Mouse (Mus musculus) kidney, adult 18-20 months (tissue): ENCODE data around the gene Arsg.
A peak's percentile ranks its signal among the peaks of the same experiment; 100 is the strongest.
"Not testable (repeated sequence)": the region's sequence is repeated elsewhere in the genome, so short reads cannot be mapped to it uniquely, and the experiment has no call there.

Experiments
- DNase-seq: peaks from one replicate; pipeline ENCODE4 v3.0.0; 2021

Gene Arsg

DNA sequence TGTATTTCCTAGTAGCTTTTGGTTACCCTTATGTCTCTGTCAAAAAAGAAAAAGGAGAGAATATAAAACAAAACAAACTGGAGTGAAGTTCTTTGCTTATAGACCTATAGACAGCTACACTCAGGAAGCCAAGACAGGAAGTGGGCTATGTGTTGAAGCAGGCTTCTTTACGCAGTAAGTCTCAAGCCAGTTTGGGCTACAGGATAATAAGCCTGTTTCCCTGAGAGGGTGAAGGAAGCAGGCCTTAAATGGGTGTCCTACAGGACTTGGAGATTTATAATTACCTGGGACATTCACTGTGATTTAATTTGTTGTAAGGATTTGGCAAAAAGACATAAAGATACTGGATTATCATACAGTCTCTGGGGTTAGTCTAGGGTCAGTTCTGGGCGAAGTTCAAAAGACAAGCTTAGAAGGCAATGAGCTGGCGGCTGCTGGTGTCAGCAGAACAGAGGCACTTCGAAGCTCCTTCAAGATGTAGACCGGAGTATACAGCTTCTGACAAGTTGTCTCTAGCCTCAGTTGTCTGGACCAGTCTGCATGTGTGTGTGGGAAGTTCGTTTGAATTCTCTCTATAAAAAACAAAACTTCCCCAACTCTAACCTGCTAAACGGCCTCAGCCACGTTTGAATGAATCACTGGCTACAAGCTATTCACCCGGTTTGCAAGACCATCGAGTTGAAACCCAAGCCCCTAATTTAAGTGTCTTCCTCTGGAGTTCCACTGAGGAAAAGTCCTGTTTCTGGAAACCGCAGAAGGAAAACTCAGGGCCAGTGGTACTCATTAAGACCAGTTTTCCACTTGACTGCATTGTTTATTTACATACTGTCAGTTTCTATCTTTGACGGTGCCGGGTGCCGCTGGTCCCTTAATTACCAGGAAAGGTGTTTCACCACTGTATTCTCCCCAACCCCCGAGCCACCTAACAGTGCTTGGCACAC, 2.0 kb upstream of the Arsg start:
- peak; percentile 27 for DNase-seq

- peak; percentile 49 for DNase-seq
Measured at GRCm38 (mm10) chr11:109472171-109472691, 943 bp upstream of the Arsg start.

DNA sequence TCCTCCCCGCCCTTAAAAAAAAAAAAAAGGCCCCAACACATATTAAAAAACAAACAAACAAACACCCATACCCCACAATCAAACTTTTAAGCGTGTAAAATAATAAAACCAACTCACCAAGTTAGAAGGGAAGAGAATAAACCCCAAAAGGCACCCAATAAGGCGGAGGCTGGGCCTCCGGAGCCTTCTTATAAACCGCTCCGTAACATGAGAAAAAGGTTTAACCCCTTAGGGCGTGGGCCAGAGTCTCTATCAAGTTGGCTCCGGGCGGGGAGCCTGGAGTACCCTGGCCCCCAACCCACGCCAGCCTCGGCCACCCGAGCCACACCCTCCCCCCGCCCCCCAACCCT, 378 bp upstream of the Arsg start:
- DNase-seq = no peak

- no peak for DNase-seq
Measured at GRCm38 (mm10) chr11:109474086-109474742, 1.0 kb downstream of the Arsg start.

GRCm38 (mm10) chr11:109474836-109475235, 1.7 kb downstream of the Arsg start:
- DNase-seq = no peak

GRCm38 (mm10) chr11:109475717-109476116, 2.5 kb downstream of the Arsg start:
- DNase-seq = no peak

DNA sequence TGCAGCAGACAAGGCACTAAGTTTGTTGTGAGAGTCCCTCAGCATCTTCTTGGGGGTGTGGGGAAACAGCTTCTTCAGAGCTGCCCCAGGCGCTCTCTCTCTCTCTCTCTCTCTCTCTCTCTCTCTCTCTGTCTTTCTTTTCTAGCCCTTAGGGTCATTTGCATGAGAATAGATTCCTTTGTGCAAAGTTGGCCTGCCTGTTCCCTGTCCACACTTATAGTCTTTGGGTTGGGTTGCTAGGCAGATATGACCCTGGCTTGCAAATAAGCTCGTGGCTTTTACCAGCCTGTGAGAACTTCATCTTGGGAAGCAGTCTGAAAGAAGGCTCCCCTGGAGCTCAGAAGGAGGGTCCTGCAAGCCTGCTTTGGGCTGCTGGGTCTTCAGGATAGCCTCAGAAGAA, 3.1 kb downstream of the Arsg start:
- DNase-seq = no peak

DNA sequence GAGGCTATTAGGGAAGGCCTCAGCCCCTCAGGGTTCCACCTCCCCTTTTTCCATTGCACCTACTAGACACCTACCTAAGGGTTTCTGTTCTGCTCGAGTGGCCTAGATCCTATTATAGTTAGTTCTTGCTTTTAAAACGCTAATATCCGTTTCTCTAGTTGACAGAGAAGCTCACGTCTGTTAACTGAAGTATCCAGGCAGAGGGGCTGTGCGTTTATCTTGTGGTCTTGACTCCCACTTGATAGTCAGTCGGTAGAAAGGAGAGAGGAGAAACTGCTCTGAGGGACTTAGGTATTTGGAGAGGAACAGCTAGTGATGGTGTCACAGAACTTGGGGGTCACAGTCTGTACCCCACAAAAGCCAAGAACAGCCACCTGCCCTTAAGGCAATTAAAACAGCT, 3.5 kb downstream of the Arsg start:
- no peak for DNase-seq

DNA sequence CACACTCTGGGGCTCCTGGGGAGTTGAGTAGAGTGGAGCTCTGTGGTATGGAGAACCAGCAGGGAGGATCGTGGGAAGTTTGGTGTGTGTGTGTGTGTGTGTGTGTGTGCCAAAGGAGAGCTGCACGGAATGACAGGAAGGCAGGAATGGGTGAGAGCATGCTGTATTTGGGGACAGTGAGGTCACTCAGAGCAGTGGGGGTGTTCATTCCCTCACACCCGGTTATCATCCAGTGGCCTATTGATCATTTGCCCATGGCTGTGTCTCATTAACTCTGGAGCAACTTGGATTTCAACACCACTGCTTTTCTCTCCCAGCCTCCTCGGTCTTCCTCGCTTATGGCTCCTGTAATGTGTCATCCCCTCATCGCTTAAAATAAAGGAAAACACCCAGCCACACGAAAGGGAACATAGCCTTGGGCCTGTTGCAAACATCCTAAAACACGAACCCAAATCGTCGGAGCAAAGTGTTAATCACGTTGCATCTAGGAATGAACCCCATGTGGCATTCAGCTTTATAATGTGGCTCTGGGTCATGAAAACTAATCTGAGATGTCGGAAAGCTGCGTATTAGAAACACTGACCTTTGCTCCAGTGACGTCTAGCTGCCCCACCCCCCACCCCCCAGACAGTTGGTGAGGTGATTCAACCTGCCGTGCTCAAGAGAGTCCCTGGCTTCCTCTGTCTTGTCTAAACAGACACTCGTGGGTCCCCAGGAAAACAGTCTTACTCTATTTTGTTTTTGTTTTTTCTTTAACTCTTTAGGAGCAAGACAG, 4.6 kb downstream of the Arsg start:
- DNase-seq = no peak

GRCm38 (mm10) chr11:109479575-109480285, 6.6 kb downstream of the Arsg start:
- no peak for DNase-seq

DNA sequence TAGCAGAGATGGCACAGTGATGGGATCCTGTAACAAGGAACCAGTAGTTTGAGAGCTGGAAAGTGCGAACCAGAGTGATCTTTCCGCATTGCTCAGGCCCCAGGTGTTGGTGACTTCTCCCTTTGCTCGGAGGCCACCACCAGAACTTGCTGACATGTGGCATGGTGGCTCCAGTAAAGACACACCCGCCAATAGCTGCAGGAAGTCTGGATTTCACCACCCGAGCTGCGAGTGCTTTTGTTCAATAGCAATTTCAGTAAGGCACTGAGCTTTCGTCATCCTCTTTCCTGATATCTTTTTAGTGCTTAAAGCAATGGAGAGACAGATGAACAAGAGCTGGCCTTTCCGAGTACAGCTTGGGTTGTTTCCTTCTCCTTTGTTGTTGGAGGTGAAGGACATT, 7.3 kb downstream of the Arsg start:
- DNase-seq = no peak

DNA sequence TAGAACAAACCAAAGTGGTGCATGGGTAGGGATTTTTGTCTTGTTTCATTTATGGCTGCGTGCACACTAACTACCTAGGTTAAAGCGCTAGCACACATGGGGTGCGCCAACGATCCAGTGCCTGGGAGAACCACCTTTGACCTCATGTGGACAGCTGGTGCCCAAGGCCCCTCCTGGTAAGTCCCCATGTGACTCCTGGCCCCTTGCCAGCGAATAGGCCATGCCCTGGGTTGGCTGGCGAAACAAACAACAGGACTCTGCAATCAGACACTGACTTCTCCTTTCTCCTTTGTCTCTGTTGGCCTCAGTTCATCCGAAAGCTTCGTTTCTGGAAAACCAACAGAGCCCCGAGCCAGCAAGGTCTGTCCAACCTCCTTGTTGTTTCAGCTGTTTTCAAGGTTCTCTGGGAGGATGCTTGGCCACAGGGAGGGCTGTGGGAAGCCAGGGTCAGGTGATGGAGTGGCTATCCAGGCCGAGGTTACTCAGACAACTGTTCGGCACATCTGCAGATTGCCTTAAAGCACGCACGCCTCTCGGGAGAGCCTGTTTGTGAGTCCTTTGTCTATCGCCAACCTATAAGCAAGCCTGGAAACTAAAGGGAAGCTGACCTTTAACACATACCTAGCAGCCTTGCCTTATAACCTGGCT, 12.3 kb downstream of the Arsg start:
- DNase-seq = peak; percentile 85

- DNase-seq = no peak
Measured at GRCm38 (mm10) chr11:109487111-109487510, 13.9 kb downstream of the Arsg start.

DNA sequence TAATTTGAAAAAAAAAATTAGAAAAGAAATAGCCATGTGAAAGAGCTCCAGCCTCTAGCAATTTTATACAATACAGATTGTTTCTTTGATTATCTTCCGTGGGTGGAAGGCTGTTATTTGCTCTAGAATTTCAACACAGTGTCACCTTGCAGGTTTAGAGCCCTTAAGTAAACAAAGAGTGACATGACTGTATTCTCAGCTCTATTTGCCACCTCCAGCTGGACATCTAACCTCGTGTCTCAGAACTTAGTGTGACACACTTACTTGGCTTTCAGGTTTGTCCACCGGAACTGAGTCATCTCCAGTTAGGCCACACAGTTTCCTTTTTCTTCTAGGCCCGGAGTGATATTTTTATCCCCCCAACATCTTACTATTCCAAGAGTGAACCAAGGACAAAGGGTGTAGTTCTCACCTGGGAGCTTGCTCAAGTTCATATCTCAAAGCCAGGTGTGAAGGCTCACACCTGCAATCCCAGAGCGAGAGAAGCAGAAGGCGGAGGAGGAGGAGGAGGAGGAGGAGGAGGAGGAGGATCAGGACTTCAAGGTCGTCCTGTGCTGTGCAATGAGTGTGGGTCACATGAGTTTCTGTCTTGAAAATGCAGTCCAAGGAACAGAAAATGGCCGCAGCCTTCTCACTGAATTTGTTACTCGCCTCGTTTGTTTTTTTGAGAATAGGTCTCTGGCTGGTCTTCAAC, 15.0 kb downstream of the Arsg start:
- no peak for DNase-seq

DNA sequence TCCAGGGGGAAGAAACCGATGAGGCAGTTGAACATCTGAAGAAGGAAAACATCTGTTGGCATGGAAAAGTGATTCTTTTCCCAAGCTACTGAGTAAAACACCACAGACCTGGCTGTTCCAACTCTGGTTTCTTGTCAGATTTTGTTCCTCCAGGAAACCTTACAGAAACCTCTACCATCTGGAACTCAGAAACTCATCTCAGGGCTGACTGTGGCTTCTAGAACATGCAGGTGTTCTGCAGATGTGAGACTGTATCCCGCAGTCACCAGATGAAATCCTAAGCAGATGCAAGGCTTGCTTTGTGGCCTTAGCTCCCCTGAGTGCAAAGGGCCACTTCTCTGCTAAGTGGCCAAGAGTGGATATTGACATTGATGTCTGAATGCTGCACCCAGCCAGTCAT, 16.6 kb downstream of the Arsg start:
- no peak for DNase-seq

DNA sequence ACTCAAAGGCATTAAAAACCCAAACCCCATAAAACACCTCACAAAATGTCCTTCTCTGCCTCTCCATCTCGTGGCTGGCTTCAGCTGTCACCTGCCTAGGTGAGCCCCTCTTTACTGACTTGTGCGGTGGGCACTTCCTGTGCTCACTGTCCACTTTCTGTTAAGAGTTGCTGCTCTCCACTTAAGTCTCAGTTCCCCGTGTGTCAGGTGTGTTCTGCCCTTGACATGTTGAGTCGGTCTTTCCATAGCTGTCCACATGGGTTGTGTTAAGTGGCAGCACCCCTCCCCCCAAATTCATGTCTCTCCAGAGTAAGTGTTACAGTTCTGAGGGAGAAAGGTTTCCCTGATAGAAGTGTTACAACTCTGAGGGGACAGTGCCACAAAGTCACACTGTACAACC, 18.7 kb downstream of the Arsg start:
- DNase-seq = no peak

- not testable (repeated sequence) for DNase-seq
Measured at GRCm38 (mm10) chr11:109492847-109493464, 19.8 kb downstream of the Arsg start.

DNA sequence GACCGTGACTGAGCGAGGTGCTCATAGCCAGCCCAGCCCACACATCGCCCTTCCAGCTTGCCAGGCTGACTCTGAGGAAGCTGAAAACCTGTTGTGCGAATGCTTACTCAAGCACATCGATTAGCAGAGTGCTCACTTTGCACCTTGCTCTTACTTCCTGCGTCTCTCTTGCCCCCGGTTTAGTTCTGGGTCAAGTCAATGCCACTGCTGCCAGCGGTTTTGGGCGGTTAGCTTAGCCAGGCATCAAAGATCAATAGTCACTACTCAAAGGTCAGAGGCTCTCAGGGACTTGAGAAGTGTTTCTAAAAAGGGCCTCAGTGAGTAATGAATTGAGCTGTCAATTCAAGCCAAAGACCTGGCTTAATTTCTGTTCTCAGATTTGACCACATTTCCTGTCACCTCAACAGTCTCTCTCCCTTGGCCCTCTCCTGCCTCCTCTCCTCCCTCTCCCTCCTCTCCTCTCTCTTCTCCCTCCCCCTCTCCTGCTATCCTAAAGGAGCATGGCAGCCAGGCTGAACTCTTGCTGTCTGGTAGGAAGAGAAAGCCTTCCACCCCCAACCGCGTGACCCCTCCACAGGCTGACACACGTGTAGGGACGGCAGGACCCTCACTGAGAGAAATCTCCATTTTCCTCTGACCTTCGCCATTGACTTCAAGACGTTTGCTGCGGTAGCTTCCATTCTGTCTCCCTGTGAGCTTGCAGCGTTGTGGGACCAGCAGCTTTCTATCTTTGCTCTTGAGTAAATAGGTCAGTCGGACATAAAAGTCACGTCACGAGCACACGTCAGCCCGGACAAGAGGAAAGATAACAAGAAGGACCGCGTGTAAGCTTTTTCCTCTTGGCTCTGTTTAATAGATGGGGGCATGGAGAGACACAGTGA, 22.0 kb downstream of the Arsg start:
- peak; percentile 64 for DNase-seq

GRCm38 (mm10) chr11:109495771-109496474, 22.7 kb downstream of the Arsg start:
- DNase-seq = peak; percentile 53
